Mouse (Mus musculus): ENCODE measurements around the gene Pde11a.
"Not testable (repeated sequence)": the region's sequence is repeated elsewhere in the genome, so short reads cannot be mapped to it uniquely, and the experiment has no call there.

The Pde11a gene

GRCm38 (mm10) chr2:75991581-75992205 lies 346.9 kb downstream of the Pde11a start:
- DNase-seq (ENCODE audit: low read depth, low spot score): no peak

GRCm38 (mm10) chr2:75990885-75991539 lies 347.6 kb downstream of the Pde11a start:
- DNase-seq (ENCODE audit: low read depth, low spot score): no peak

- no peak for DNase-seq (ENCODE audit: low read depth, low spot score)
Measured at GRCm38 (mm10) chr2:75989694-75990093, 348.9 kb downstream of the Pde11a start.

GRCm38 (mm10) chr2:75988779-75989363 lies 349.7 kb downstream of the Pde11a start:
- DNase-seq (ENCODE audit: low read depth, low spot score): no peak

GRCm38 (mm10) chr2:75988378-75988777 lies 350.2 kb downstream of the Pde11a start:
- no peak for DNase-seq (ENCODE audit: low read depth, low spot score)

- DNase-seq (ENCODE audit: low read depth, low spot score): no peak
Measured at GRCm38 (mm10) chr2:75987739-75988138, 350.8 kb downstream of the Pde11a start.

GRCm38 (mm10) chr2:75985124-75985523 lies 353.4 kb downstream of the Pde11a start:
- no peak for DNase-seq (ENCODE audit: low read depth, low spot score)

GRCm38 (mm10) chr2:75983847-75984246 lies 354.7 kb downstream of the Pde11a start:
- DNase-seq (ENCODE audit: low read depth, low spot score): no peak

GRCm38 (mm10) chr2:75983091-75983490 lies 355.5 kb downstream of the Pde11a start:
- DNase-seq (ENCODE audit: low read depth, low spot score): no peak

GRCm38 (mm10) chr2:75982626-75983025 lies 355.9 kb downstream of the Pde11a start:
- DNase-seq (ENCODE audit: low read depth, low spot score): no peak

- DNase-seq (ENCODE audit: low read depth, low spot score): peak; percentile 87
Measured at GRCm38 (mm10) chr2:75981440-75982081, 357.0 kb downstream of the Pde11a start, which contains the start of gene Ttc30a1. TSS of gene Ttc30a1 (minus strand) at chr2:75981967.

- DNase-seq (ENCODE audit: low read depth, low spot score): not testable (repeated sequence)
Measured at GRCm38 (mm10) chr2:75980933-75981439, 357.6 kb downstream of the Pde11a start.

- not testable (repeated sequence) for DNase-seq (ENCODE audit: low read depth, low spot score)
Measured at GRCm38 (mm10) chr2:75977752-75978368, 360.7 kb downstream of the Pde11a start, which contains the start of gene Ttc30a2. TSS of gene Ttc30a2 (minus strand) at chr2:75978170.

GRCm38 (mm10) chr2:75976070-75976469 lies 362.5 kb downstream of the Pde11a start:
- not testable (repeated sequence) for DNase-seq (ENCODE audit: low read depth, low spot score)

GRCm38 (mm10) chr2:75974131-75974530 lies 364.4 kb downstream of the Pde11a start:
- no peak for DNase-seq (ENCODE audit: low read depth, low spot score)

- peak; percentile 86 for DNase-seq (ENCODE audit: low read depth, low spot score)
Measured at GRCm38 (mm10) chr2:75964972-75965371, 373.6 kb downstream of the Pde11a start.

GRCm38 (mm10) chr2:75964512-75964911 lies 374.1 kb downstream of the Pde11a start:
- DNase-seq (ENCODE audit: low read depth, low spot score): no peak

- no peak for DNase-seq (ENCODE audit: low read depth, low spot score)
Measured at GRCm38 (mm10) chr2:75964051-75964450, 374.5 kb downstream of the Pde11a start.

- DNase-seq (ENCODE audit: low read depth, low spot score): no peak
Measured at GRCm38 (mm10) chr2:75963211-75963840, 375.2 kb downstream of the Pde11a start.

- peak; percentile 82 for DNase-seq (ENCODE audit: low read depth, low spot score)
Measured at GRCm38 (mm10) chr2:75960366-75961330, 377.9 kb downstream of the Pde11a start.

All from telencephalon, adult 2 months (tissue).